Mouse (Mus musculus) neutrophil, adult 65 days (primary cell): ENCODE measurements around the gene Krtap6-2. TPM values are rescaled to one million over a fixed set of nuclear protein-coding genes. Genes with fewer than 3 reads are reported as not detected.

ENCODE experiments used
- total RNA-seq: library from RNA; stranded (reverse); gene quantifications from 2 replicates; pipeline ENCODE4 v1.2.4, GENCODE M21; 2023

The Krtap6-2 gene
- total RNA-seq: not detected in 2 replicates

DNA sequence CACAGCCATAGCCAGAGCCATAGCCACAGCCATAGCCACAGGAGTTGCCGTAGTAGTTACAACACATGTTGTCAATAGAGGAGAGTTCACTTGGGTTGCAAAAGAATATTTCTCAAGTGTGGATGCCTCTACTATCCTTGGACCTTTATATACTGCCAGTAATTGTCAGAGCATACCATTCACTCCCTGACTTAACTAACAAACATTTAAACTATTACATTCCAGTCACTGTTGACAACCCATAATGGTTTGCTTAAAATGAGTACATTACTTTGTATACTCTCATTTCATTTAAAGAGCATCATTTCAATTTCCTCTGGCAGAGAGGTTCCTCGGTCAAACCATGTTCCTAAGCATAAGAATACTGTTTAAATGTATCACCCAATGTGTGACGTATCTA is at the start of gene Krtap6-2:
Krtap6-2 (minus strand) TSS at position 101 of the 400 bp plus-strand sequence.

DNA sequence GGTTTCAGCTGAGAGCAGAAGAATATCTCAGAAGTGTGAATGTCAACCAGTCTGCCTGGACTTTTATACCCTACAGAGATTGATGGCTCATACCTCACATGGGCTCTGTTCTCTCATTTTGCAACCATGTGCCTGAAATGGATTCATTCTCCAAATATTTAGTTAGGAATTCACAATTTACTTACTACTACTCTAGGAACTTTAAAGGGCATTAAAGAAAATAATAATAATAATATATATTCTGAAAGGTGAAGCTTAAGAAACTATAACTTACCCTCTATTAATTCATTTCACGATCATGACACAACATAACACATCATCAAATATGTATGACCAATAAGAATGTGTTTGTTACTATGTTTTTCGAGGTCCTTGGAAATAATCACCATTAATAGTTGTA is 16.1 kb downstream of the Krtap6-2 start, which contains the start of gene Krtap21-1:
Krtap21-1 (minus strand) TSS at position 101 of the 400 bp plus-strand sequence.

Other genes with a start within 250 kb of the Krtap6-2 start
- gene 1110057P08Rik, start 245.4 kb downstream of the Krtap6-2 start, total RNA-seq: not detected in 2 replicates
- not detected in 2 replicates for gene Krtap20-2, start 214.2 kb downstream of the Krtap6-2 start, total RNA-seq
- not detected in 2 replicates for gene Krtap21-1, start 16.2 kb downstream of the Krtap6-2 start, total RNA-seq
- not detected in 2 replicates for gene Krtap8-1, start 67.8 kb upstream of the Krtap6-2 start, total RNA-seq
- gene Krtap7-1, start 88.2 kb upstream of the Krtap6-2 start, total RNA-seq: not detected in 2 replicates
- gene Krtap11-1, start 151.1 kb upstream of the Krtap6-2 start, total RNA-seq: not detected in 2 replicates